Mouse (Mus musculus) embryonic fibroblast, embryonic 13.5 days (primary cell): ENCODE results near the gene Rassf7.

ENCODE experiments used
- CTCF ChIP-seq: IDR thresholded peaks from 2 replicates; pipeline ENCODE4 v1.5.1; 2011; ENCODE audit warnings: mild to moderate bottlenecking, control low read depth, low read length, moderate library complexity, borderline replicate concordance; ENCODE audit not compliant: insufficient read depth
- POLR2A ChIP-seq: IDR thresholded peaks from 2 replicates; pipeline ENCODE4 v1.6.1; 2011; ENCODE audit warnings: low read depth, mild to moderate bottlenecking, control low read depth, low read length, moderate library complexity

DNA sequence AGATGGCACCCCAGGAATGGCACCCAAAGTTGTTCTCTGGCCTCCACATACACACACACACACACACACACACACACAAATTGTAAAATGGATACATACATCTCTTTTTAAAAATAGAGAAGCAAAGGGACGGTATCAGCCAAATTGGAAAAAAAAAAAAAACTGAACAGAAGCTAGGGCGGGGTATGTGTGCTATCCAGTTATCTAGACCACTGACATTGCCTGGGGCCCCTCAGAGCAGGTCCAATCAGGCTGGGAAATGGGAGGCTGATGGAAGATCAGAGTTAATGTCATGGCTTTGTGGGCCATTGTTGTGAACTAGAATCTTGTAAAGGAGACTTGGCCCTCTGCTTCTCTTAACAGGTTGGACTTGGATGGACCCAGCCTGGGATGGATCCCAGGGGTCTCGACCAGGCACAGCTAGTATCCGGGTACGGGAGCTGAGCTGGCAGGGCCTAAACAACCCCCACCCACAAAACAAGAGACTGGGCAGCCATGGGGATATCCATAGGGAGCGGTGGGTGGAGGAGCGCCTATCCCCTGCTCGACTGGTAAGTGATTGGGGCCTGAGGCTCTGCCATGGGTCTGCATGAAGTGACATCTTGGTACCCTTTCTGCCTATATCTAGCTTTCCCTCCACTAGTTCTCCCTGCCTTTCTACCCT is 18.9 kb upstream of the Rassf7 start:
- TF ChIP-seq POLR2A = no peak
- TF ChIP-seq CTCF = no peak
